ENCODE assay signal across 8 mouse cellular contexts in the genomic region with DNA sequence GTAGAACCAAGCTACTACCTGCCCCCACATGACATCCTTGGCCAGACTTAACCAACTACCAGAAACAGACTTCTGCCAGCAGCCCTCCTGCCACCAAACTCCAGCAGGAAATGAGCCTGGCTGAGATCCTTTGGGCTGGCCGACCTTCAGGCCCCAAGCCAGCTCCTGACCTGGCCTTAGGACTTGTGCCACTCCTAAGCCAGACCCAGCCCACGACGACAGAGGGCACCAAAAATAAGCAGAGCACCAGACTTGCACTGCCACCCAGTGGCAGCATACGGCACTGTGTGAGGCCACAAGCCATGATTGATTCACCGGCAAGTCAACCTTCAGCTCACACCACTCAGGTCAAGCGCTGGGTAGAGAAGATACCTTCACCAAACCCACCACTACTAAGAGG. TPM values are rescaled to one million over a fixed set of nuclear protein-coding genes. Genes with fewer than 3 reads are reported as not detected.
DNase-seq lines count a peak whose midpoint lies in the region; ATAC-seq and TF ChIP-seq lines count a peak whose summit lies in the region.

No protein-coding gene starts in this region.

- intact Hi-C loops in heart, postnatal 36 days (cut with DNase I), result loop anchor here (10.0 kb wide), 1 partner anchor 234 kb away; the partner anchor contains the start of gene Cox5a

- peak; percentile 49 for TF ChIP-seq CTCF in bone marrow macrophage, adult 2 months (IDR thresholded peaks at IDR 0.05; ENCODE audit: low read depth, low read length)

- TF ChIP-seq POLR2A in bone marrow macrophage, adult 2 months (IDR thresholded peaks at IDR 0.05; ENCODE audit: borderline replicate concordance, low read depth, low read length), result no peak

- H3K27me3 ChIP-seq in erythroblast, embryonic 14.5 days (ENCODE audit: control insufficient read depth), result no peaks in the 10 kb centered on the region; the same call in 1 of the 2 replicates
- H3K27me3 ChIP-seq in stomach, embryonic 14.5 days (ENCODE audit: control insufficient read depth, insufficient read depth, low read length), result no peaks in the 10 kb centered on the region

- H3K36me3 ChIP-seq in erythroblast, embryonic 14.5 days (ENCODE audit: control insufficient read depth), result peaks cover 99% of the 10 kb centered on the region
- H3K36me3 ChIP-seq in stomach, embryonic 14.5 days (ENCODE audit: control insufficient read depth, insufficient read depth, low read length), result peaks cover 69% of the 10 kb centered on the region

- H3K9me3 ChIP-seq in erythroblast, embryonic 14.5 days (ENCODE audit: control insufficient read depth, low read length), result no peaks in the 10 kb centered on the region
- no peaks in the 10 kb centered on the region for H3K9me3 ChIP-seq in stomach, embryonic 14.5 days (ENCODE audit: control insufficient read depth, low read depth, low read length)

- 27% methylated on average over 6 of the region's 6 CpGs for WGBS in stomach, embryonic 14.5 days

- ATAC-seq in megakaryocyte progenitor cell, adult 5-6 weeks (replicated peaks; ENCODE audit: poor library complexity), result peak; percentile 74
- ATAC-seq in stomach, embryonic 14.5 days (ENCODE audit: insufficient number of reproducible peaks, insufficient read depth, low FRiP score, low read depth), result 0 out of 2 replicates have a peak, but pooled peaks have one; percentile 17

- H3K4me1 ChIP-seq in bone marrow macrophage, adult 2 months (ENCODE audit: control insufficient read depth, insufficient read depth, low read length), result peaks cover 21% of the 10 kb centered on the region
- peaks cover 80% of the 10 kb centered on the region for H3K4me1 ChIP-seq in erythroblast, embryonic 14.5 days (ENCODE audit: control insufficient read depth)
- peaks cover 25% of the 10 kb centered on the region; the same call in 1 of the 2 replicates for H3K4me1 ChIP-seq in stomach, embryonic 14.5 days (ENCODE audit: control insufficient read depth, insufficient read depth, low read length)

- H3K4me3 ChIP-seq in bone marrow macrophage, adult 2 months (ENCODE audit: insufficient read depth, low read length), result no peak overlapping the region
- H3K4me3 ChIP-seq in erythroblast, embryonic 14.5 days (replicated peaks), result peak overlapping the region; percentile 93
- no peak overlapping the region for H3K4me3 ChIP-seq in stomach, embryonic 14.5 days (ENCODE audit: low read depth, low read length)

- no peak overlapping the region for H3K9ac ChIP-seq in stomach, embryonic 14.5 days (replicated peaks; ENCODE audit: low read depth, low read length)

- DNase-seq in left cerebral cortex, adult 18-20 months (ENCODE audit: low spot score in 2 of 2), result peak; percentile 66
- no peak for DNase-seq in left cerebral cortex, adult 11 months (ENCODE audit: low spot score)
- DNase-seq in heart, postnatal 36 days, result peak; percentile 69 to 72
- DNase-seq in layer of hippocampus, postnatal 36 days, result peak; percentile 57 to 69

- H3K27ac ChIP-seq in bone marrow macrophage, adult 2 months (ENCODE audit: insufficient read depth, low read depth, low read length), result no peak overlapping the region
- no peak overlapping the region for H3K27ac ChIP-seq in stomach, embryonic 14.5 days (ENCODE audit: low read length)

- H3K4me2 ChIP-seq in stomach, embryonic 14.5 days (replicated peaks; ENCODE audit: low read depth, low read length), result no peak overlapping the region

RNA-seq across cellular contexts. Expression of gene Clk3, which starts 6.4 kb away (rescaled TPM):
- total RNA-seq in left cerebral cortex, adult 18-20 months (2021), result 10 to 100 TPM; 77.8 to 88.3 TPM
- polyA plus RNA-seq in bone marrow macrophage, adult 2 months (2012; ENCODE audit: insufficient read depth, insufficient read length, missing spikeins), result 72.4 and 84.2 TPM in 2 replicates
- polyA plus RNA-seq in erythroblast, embryonic 14.5 days (2012), result 38.9 and 44.4 TPM in 2 replicates
- 10 to 100 TPM; 29.4 to 39.8 TPM for total RNA-seq in heart, postnatal 36 days (2021)
- total RNA-seq in layer of hippocampus, postnatal 36 days (2021), result 10 to 100 TPM; 81.0 to 81.9 TPM
- total RNA-seq in megakaryocyte progenitor cell, adult 5-6 weeks (2015), result 32.6 and 43.0 TPM in 2 replicates
- 36.4 and 40.8 TPM in 2 replicates for total RNA-seq in megakaryocyte progenitor cell, adult 5-6 weeks (2017)
- 66.0 and 73.1 TPM in 2 replicates for polyA plus RNA-seq in stomach, embryonic 14.5 days (2014; fragmentation: Nextera tagmentation; extraction: Ambion mirVana)

RNA-seq across cellular contexts. Expression of gene Edc3, which starts 50.9 kb away (rescaled TPM):
- 10 to 100 TPM; 15.2 to 16.0 TPM for total RNA-seq in left cerebral cortex, adult 18-20 months (2021)
- polyA plus RNA-seq in bone marrow macrophage, adult 2 months (2012; ENCODE audit: insufficient read depth, insufficient read length, missing spikeins), result 12.8 and 13.0 TPM in 2 replicates
- 0.40 and 0.69 TPM in 2 replicates for polyA plus RNA-seq in erythroblast, embryonic 14.5 days (2012)
- total RNA-seq in heart, postnatal 36 days (2021), result 1 to 10 TPM; 5.0 to 5.2 TPM
- total RNA-seq in layer of hippocampus, postnatal 36 days (2021), result 10 to 100 TPM; 15.5 to 15.6 TPM
- 6.4 and 8.2 TPM in 2 replicates for total RNA-seq in megakaryocyte progenitor cell, adult 5-6 weeks (2015)
- total RNA-seq in megakaryocyte progenitor cell, adult 5-6 weeks (2017), result 4.5 and 4.8 TPM in 2 replicates
- 22.8 and 23.1 TPM in 2 replicates for polyA plus RNA-seq in stomach, embryonic 14.5 days (2014; fragmentation: Nextera tagmentation; extraction: Ambion mirVana)
